Mouse (Mus musculus) stomach, postnatal 0 days (tissue): ENCODE results near the gene Ptprn2.

ENCODE experiments used
- CTCF ChIP-seq: IDR thresholded peaks from 2 replicates; pipeline ENCODE4 v1.5.1; 2016; ENCODE audit warnings: antibody characterized with exemption, low read depth, mild to moderate bottlenecking, moderate library complexity
- EP300 ChIP-seq: optimal IDR thresholded peaks from 2 replicates; pipeline ENCODE3; 2016; ENCODE audit warnings: antibody characterized with exemption

GRCm38 (mm10) chr12:117210467-117210866 is 724.9 kb downstream of the Ptprn2 start:
- no peak for TF ChIP-seq CTCF
- TF ChIP-seq EP300: no peak
